Mouse (Mus musculus): Measurements from ENCODE around the gene Faap20.
"Not testable (repeated sequence)": the region's sequence is repeated elsewhere in the genome, so short reads cannot be mapped to it uniquely, and the experiment has no call there.

- not testable (repeated sequence) for TF ChIP-seq CTCF (IDR thresholded peaks at IDR 0.05; ENCODE audit: borderline replicate concordance, insufficient read depth, low read length); POLR2A (IDR thresholded peaks at IDR 0.05; ENCODE audit: low read depth, low read length)
These were observed 1.5 kb upstream of the Faap20 start for GRCm38 (mm10) chr4:155248054-155248453.
